In the genomic region with DNA sequence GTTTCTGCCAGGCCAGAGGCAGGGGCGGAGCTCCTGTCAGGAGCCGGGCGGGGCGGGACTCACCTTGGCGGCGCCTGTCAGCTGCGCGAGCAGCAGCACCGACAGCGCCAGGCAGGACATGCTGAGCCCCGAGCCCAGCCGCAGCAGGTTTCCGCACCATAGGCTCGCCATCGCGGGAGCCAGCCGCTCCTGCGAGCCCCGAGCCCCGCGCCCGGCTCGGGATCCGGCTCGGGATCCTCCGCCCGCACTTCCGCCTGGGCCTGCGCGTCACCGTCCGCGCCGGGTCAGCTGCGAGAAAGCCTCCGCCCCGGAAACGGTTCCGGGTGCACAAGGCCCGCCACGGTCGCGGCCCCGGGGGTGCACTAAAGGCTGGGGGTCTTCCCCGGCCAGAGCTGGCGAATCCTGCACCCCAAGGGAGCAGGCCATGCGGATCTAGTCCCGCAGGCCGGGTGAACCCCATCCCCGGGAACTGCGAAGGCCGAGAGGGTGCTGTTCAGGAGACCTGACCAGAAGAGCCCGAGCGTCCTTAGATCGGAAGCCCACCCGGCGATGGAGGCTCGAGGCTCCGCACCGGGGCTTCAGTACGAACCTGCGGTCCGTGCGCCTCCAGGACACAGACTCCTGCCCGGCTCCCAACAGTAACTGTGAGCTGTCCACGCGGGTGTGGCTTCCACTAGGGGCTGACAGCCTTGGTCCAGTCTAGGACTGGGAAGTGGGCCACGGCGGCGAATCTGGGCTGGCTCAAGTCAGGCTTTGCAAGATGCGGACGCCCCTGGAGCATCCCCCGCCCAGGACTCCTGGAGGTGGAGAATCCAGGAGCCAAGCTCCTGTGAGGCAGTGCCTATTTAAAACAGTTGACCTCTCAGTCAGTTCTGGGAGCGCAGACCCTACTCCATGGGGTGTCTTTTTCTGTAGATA, we compare ENCODE assay signal across 8 mouse cellular contexts. TPM values are rescaled to one million over a fixed set of nuclear protein-coding genes. Genes with fewer than 3 reads are reported as not detected.
DNase-seq lines count a peak whose midpoint lies in the region; ATAC-seq lines count a peak whose summit lies in the region.

Gene Tmem9b (minus strand): TSS at position 868 of the 918 bp plus-strand sequence.

- peak within 1 kb of the TSS; percentile 89 for H3K9ac ChIP-seq in forebrain, embryonic 11.5 days (ENCODE audit: low read length)
- peak within 1 kb of the TSS; percentile 95 for H3K9ac ChIP-seq in heart, embryonic 15.5 days
- peak within 1 kb of the TSS; percentile 88 for H3K9ac ChIP-seq in liver, embryonic 15.5 days
- peak within 1 kb of the TSS; percentile 92 for H3K9ac ChIP-seq in neural tube, embryonic 11.5 days (ENCODE audit: low read length)
- H3K9ac ChIP-seq in stomach, embryonic 16.5 days (ENCODE audit: low read length) = peak within 1 kb of the TSS; percentile 98

- peak; percentile 89 for ATAC-seq in forebrain, embryonic 11.5 days (replicated peaks; ENCODE audit: low FRiP score)
- ATAC-seq in heart, embryonic 15.5 days (replicated peaks; ENCODE audit: insufficient number of reproducible peaks, insufficient read depth, low FRiP score, low read depth) = peak; percentile 85
- peak; percentile 89 for ATAC-seq in liver, embryonic 15.5 days (ENCODE audit: insufficient read depth)
- peak; percentile 88 for ATAC-seq in neural tube, embryonic 11.5 days (ENCODE audit: insufficient read depth, low FRiP score, low TSS enrichment)
- peak; percentile 91 for ATAC-seq in stomach, embryonic 16.5 days (ENCODE audit: insufficient read depth, low FRiP score)

- H3K36me3 ChIP-seq in forebrain, embryonic 11.5 days (ENCODE audit: control insufficient read depth, insufficient read depth, low read length) = no peaks in the 10 kb centered on the region
- H3K36me3 ChIP-seq in heart, embryonic 15.5 days = peaks cover 5% of the 10 kb centered on the region; the same call in 1 of the 2 replicates
- H3K36me3 ChIP-seq in liver, embryonic 15.5 days (replicated peaks) = peaks cover 9% of the 10 kb centered on the region
- no peaks in the 10 kb centered on the region for H3K36me3 ChIP-seq in neural tube, embryonic 11.5 days (ENCODE audit: control insufficient read depth, insufficient read depth, low read length)
- no peaks in the 10 kb centered on the region for H3K36me3 ChIP-seq in stomach, embryonic 16.5 days (ENCODE audit: control insufficient read depth, insufficient read depth, low read length)

- DNase-seq in CD8-positive naive resting alpha-beta T cell, adult 2 months (ENCODE audit: low read depth in 2 of 2, low spot score in 2 of 2) = peak; percentile 64 to 69
- peak; percentile 62 for DNase-seq in c-Kit-negative CD71-positive TER-119-positive erythroid progenitor cells, embryonic 14.5 days (ENCODE audit: low read depth, low spot score)
- DNase-seq in forebrain, embryonic 11.5 days (ENCODE audit: low spot score) = peak; percentile 86
- peak; percentile 83 to 92 for DNase-seq in kidney, postnatal 25 days
- DNase-seq in neural tube, embryonic 11.5 days (ENCODE audit: low spot score) = peak; percentile 84

- no peaks in the 10 kb centered on the region for H3K27me3 ChIP-seq in forebrain, embryonic 11.5 days (ENCODE audit: control insufficient read depth, insufficient read depth, low read length)
- no peaks in the 10 kb centered on the region for H3K27me3 ChIP-seq in heart, embryonic 15.5 days
- H3K27me3 ChIP-seq in liver, embryonic 15.5 days = no peaks in the 10 kb centered on the region
- no peaks in the 10 kb centered on the region for H3K27me3 ChIP-seq in neural tube, embryonic 11.5 days (ENCODE audit: control insufficient read depth, insufficient read depth, low read length)
- H3K27me3 ChIP-seq in stomach, embryonic 16.5 days (ENCODE audit: control insufficient read depth, insufficient read depth, low read length) = no peaks in the 10 kb centered on the region

- no peaks in the 10 kb centered on the region for H3K4me1 ChIP-seq in forebrain, embryonic 11.5 days (replicated peaks; ENCODE audit: control insufficient read depth, insufficient read depth, low read length)
- H3K4me1 ChIP-seq in heart, embryonic 15.5 days (replicated peaks) = peaks cover 21% of the 10 kb centered on the region
- H3K4me1 ChIP-seq in liver, embryonic 15.5 days (replicated peaks) = peaks cover 33% of the 10 kb centered on the region
- no peaks in the 10 kb centered on the region for H3K4me1 ChIP-seq in neural tube, embryonic 11.5 days (ENCODE audit: control insufficient read depth, insufficient read depth, low read length)
- H3K4me1 ChIP-seq in stomach, embryonic 16.5 days (ENCODE audit: control insufficient read depth, insufficient read depth, low read length) = peaks cover 16% of the 10 kb centered on the region

- peak within 1 kb of the TSS; percentile 82 for H3K4me2 ChIP-seq in forebrain, embryonic 11.5 days (ENCODE audit: low read depth, low read length, severe bottlenecking)
- peak within 1 kb of the TSS; percentile 95 for H3K4me2 ChIP-seq in heart, embryonic 15.5 days
- H3K4me2 ChIP-seq in liver, embryonic 15.5 days = peak within 1 kb of the TSS; percentile 91
- peak within 1 kb of the TSS; percentile 92 for H3K4me2 ChIP-seq in neural tube, embryonic 11.5 days (ENCODE audit: low read depth)
- H3K4me2 ChIP-seq in stomach, embryonic 16.5 days (ENCODE audit: low read depth, low read length) = peak within 1 kb of the TSS; percentile 93

- no peaks in the 10 kb centered on the region for H3K9me3 ChIP-seq in forebrain, embryonic 11.5 days (ENCODE audit: control insufficient read depth, low read length)
- H3K9me3 ChIP-seq in heart, embryonic 15.5 days (replicated peaks) = no peaks in the 10 kb centered on the region
- no peaks in the 10 kb centered on the region for H3K9me3 ChIP-seq in liver, embryonic 15.5 days (replicated peaks)
- H3K9me3 ChIP-seq in neural tube, embryonic 11.5 days (ENCODE audit: control insufficient read depth, low read length) = no peaks in the 10 kb centered on the region
- H3K9me3 ChIP-seq in stomach, embryonic 16.5 days (replicated peaks; ENCODE audit: control insufficient read depth, low read length) = no peaks in the 10 kb centered on the region

- H3K27ac ChIP-seq in forebrain, embryonic 11.5 days (ENCODE audit: low read depth, low read length) = peak within 1 kb of the TSS; percentile 0; the same call in 1 of the 2 replicates
- H3K27ac ChIP-seq in heart, embryonic 15.5 days = peak within 1 kb of the TSS; percentile 90
- H3K27ac ChIP-seq in liver, embryonic 15.5 days (replicated peaks) = peak within 1 kb of the TSS; percentile 84
- H3K27ac ChIP-seq in neural tube, embryonic 11.5 days (ENCODE audit: low read depth, low read length) = peak within 1 kb of the TSS; percentile 60
- H3K27ac ChIP-seq in stomach, embryonic 16.5 days (ENCODE audit: low read length) = peak within 1 kb of the TSS; percentile 93

- under 1% methylated on average over 72 of the region's 74 CpGs for WGBS in forebrain, embryonic 11.5 days
- under 1% methylated on average over 70 of the region's 74 CpGs for WGBS in heart, embryonic 15.5 days
- under 1% methylated on average over 69 of the region's 74 CpGs for WGBS in liver, embryonic 15.5 days (ENCODE audit: insufficient replicate concordance)
- WGBS in neural tube, embryonic 11.5 days = under 1% methylated on average over 63 of the region's 74 CpGs
- under 1% methylated on average over 74 of the region's 74 CpGs for WGBS in stomach, embryonic 16.5 days

- H3K4me3 ChIP-seq in forebrain, embryonic 11.5 days (ENCODE audit: low read depth, low read length) = peak within 1 kb of the TSS; percentile 88
- peak within 1 kb of the TSS; percentile 94 for H3K4me3 ChIP-seq in heart, embryonic 15.5 days
- peak within 1 kb of the TSS; percentile 71 for H3K4me3 ChIP-seq in liver, embryonic 15.5 days (replicated peaks)
- H3K4me3 ChIP-seq in neural tube, embryonic 11.5 days (ENCODE audit: low read depth, low read length) = peak within 1 kb of the TSS; percentile 85
- H3K4me3 ChIP-seq in stomach, embryonic 16.5 days (replicated peaks; ENCODE audit: low read length) = peak within 1 kb of the TSS; percentile 97

RNA-seq across cellular contexts. Expression of gene Tmem9b, which starts in this region (rescaled TPM):
- polyA plus RNA-seq in forebrain, embryonic 11.5 days (2014; fragmentation: Nextera tagmentation; extraction: Ambion mirVana) = 45.7 and 47.1 TPM in 2 replicates
- polyA plus RNA-seq in heart, embryonic 15.5 days (2015; fragmentation: Nextera tagmentation; extraction: Ambion mirVana) = 56.4 and 57.1 TPM in 2 replicates
- polyA plus RNA-seq in liver, embryonic 15.5 days (2015; fragmentation: Nextera tagmentation; extraction: Ambion mirVana) = 30.2 and 30.5 TPM in 2 replicates
- polyA plus RNA-seq in neural tube, embryonic 11.5 days (2014; fragmentation: Nextera tagmentation; extraction: Ambion mirVana) = 60.0 and 62.5 TPM in 2 replicates
- 78.6 and 84.0 TPM in 2 replicates for polyA plus RNA-seq in stomach, embryonic 16.5 days (2015; fragmentation: Nextera tagmentation; extraction: Ambion mirVana)

Comparison
In these comparisons a context has a peak if more than half of its experiments do, and no peak if none do; other contexts are left out.
1. Peak in every context shown above with its lines: DNase-seq, ATAC-seq, H3K4me3 ChIP-seq and H3K27ac ChIP-seq.
2. H3K27ac ChIP-seq: peak in every context shown above with its lines; median percentile 93 in stomach, embryonic 16.5 days; 90 in heart, embryonic 15.5 days; 84 in liver, embryonic 15.5 days; 60 in neural tube, embryonic 11.5 days; 0 in forebrain, embryonic 11.5 days.